Mouse (Mus musculus): ENCODE data around the gene Aven.
A peak's percentile ranks its signal among the peaks of the same experiment; 100 is the strongest.

Gene Aven

DNA sequence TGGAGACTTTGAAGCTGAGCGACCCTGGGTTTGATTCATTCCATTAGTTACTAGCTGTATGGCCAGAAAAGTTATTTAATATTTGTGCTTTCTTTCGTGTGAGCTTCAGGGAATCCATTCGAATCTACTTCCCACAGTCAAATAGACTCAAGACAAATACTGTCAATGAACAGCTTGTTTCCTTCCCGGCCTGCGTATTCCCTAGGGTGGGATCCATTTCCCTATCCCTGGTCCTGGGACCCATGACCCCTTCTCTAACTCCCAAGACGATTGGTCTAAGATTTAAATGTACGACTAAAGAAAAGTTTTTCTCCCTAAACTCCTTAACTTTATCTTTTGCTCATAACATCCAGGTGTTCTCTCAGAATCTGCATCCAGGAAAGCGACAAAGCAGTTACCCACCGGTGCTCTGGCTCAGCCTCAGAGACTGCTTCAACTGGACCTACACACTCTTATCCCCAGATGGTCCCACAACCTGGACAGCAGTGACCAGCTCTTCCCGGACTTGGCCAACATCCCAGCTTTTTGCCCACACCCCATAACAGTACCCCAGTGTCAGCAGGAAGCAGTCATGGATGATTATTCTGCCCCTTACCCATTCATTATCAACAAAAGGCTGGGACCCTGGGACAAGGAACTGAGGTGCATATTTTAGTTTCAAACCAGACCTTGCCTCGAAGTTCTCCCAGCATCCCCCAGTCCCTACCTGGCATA lies 2.1 kb upstream of the Aven start:
- no peak for DNase-seq (ENCODE audit: low spot score)

GRCm38 (mm10) chr2:112491629-112492028 lies 1.1 kb upstream of the Aven start:
- no peak for DNase-seq (ENCODE audit: low spot score)

GRCm38 (mm10) chr2:112492431-112492855 lies 321 bp upstream of the Aven start:
- DNase-seq (ENCODE audit: low spot score) = no peak

DNA sequence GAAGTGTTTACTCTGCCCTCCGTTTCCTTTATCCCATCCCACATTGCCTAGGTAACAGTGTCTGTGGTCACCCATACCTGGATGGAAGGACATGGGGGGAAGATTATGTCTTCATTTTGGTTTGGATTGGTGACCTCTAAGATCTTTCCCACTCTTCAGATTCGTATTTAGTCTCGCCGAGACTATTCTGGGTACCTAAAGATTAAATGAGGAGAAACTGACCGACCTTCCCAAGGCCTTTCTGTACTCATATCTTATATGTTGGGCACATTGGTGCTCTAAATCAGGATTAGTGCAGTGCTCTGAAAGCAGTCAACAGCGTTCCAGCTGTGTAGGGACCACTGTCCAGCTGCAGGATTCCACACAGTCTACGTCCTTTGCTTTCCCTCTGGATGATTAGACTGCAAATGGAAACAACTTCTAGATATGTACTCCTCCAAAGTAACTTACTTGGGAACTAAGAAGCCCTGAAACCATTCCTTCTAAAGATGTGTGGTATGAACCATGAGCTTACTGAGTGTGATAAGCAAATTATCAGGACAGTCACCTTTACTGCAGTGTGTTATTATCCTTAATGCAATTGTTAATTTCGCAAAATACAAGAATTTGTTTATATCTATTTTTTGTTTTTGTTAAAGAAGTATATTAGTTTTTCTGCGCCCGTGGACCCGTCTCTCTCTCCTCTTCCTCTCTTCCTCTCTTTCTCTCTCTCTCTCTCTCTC lies 936 bp downstream of the Aven start:
- DNase-seq (ENCODE audit: low spot score) = no peak

DNA sequence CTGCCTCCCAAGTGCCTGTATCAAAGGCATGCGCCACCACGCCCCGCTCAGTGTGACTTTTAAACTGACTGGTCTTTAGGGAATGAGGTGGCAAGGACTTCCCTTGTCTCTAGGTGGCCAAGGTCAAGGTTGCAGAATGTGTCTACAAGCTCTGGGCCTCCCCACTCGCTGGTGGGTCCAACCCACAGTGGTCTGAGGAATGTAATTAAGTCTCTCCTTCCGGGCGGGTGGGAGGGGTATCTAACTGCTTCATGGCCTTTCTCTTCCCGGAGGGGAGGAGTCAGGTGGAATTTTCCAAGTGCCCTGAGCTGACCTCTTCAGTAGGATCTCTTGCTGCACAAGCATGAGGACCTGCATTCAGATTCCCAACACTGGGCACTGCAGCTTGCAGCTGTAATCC lies 5.1 kb downstream of the Aven start:
- no peak for DNase-seq (ENCODE audit: low spot score)

GRCm38 (mm10) chr2:112501209-112501608 lies 8.4 kb downstream of the Aven start:
- DNase-seq (ENCODE audit: low spot score) = peak; percentile 79

DNA sequence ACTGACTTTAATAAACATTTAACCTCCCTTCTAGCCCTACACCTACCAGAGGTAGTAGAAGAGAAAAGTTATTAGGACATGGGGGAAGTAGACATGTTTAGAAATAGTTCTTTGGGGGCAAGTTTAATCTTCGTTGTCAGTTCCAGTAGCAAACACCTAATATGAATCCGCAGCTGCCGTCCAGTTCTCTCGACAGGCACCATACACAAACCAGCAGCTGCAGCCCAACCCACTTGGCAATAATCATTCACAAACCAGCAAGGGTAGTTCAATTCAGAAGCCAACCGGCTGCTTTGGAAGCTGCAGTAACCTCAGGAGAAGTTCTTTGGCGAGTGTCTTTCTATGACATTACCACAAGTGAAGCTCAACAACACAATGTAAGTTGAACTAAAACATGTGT lies 11.2 kb downstream of the Aven start:
- no peak for DNase-seq (ENCODE audit: low spot score)

- no peak for DNase-seq (ENCODE audit: low spot score)
Measured at GRCm38 (mm10) chr2:112506841-112507435, 14.2 kb downstream of the Aven start.

- no peak for DNase-seq (ENCODE audit: low spot score)
Measured at GRCm38 (mm10) chr2:112507444-112507843, 14.7 kb downstream of the Aven start.

DNA sequence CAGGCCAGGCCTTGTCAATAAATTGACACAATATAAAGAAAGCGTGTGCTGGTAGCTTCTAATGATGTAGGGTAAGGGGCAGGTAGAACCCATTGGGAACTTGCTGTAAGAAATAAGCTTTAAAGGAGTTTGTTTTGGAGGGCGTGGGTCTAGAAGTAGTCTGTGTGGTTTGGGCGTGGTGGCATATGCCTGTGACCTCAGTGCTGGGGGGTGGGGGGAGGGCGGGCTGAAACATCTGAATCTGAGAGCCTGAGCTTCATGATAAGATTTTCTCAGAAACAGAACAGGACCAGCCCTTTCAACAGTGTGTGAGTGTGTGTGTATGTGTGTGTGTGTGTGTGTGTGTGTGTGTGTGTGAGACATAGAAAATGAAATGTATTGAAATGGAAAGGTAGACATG lies 17.4 kb downstream of the Aven start:
- DNase-seq (ENCODE audit: low spot score) = peak; percentile 10

DNA sequence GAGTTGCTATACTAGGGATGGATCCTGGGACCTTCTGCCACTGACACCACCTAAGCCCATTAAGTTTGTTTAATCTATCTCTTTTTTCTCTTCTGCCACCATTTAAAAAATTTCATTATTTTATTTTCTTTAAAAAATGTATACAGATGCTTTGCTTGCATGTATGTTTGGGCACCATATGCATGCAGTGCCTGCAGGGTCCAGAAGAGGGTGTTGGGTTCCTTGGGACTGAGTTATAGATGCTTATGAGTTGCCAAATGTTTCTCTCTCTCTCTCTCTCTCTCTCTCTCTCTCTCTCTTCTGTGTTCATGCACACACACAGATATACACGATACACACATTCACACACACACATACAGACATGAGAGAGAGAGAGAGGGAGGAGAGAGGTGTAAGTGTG lies 20.3 kb downstream of the Aven start:
- DNase-seq (ENCODE audit: low spot score) = no peak

GRCm38 (mm10) chr2:112516728-112517127 lies 24.0 kb downstream of the Aven start:
- DNase-seq (ENCODE audit: low spot score) = no peak

GRCm38 (mm10) chr2:112517218-112517617 lies 24.5 kb downstream of the Aven start:
- no peak for DNase-seq (ENCODE audit: low spot score)

- no peak for DNase-seq (ENCODE audit: low spot score)
Measured at GRCm38 (mm10) chr2:112518541-112518940, 25.8 kb downstream of the Aven start.

DNA sequence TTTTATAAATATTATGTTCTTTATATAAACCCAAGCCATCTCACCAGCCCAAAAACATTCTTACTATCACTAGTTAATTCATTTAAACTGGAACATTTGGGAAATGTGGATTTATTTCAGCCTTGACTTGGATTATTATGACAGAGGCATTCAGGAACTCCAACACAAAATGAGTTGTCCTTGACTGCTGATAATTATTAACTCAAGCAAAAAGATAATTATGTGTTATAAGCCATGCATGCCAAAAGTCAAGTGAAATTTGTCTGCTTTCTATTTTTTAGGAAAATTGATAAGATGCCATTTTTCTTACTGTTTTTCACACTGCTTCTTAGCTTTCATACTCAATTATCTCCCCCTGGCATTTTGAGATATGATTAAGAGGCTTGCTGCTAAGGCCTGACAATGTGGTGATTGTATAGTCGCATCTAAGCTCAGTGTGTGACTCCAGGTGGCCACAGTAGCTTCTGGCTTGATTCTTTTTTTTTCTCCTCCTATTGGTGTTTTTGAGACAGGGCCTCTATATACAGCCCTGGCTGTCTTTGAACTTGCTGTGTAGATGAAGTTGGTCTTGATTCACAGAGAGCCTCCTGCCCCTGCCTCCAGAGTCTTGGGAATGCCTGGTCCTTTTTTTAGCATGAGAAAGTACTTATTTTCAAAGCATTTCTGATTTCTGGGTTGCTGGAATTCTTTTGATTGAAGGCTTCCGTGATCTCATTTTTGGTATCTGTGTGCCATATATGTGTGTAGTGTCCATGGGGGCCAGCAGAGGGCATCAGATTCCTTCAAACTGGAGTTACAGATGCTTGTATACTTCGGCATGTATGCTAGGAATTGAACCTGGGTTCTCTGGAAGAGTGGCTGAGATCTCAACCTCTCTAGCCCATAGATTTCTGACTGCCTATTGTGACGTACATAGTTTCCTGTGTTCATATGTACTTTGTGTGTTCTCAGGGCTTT lies 28.0 kb downstream of the Aven start:
- no peak for DNase-seq (ENCODE audit: low spot score)

- DNase-seq (ENCODE audit: low spot score) = no peak
Measured at GRCm38 (mm10) chr2:112526933-112527332, 34.2 kb downstream of the Aven start.

DNA sequence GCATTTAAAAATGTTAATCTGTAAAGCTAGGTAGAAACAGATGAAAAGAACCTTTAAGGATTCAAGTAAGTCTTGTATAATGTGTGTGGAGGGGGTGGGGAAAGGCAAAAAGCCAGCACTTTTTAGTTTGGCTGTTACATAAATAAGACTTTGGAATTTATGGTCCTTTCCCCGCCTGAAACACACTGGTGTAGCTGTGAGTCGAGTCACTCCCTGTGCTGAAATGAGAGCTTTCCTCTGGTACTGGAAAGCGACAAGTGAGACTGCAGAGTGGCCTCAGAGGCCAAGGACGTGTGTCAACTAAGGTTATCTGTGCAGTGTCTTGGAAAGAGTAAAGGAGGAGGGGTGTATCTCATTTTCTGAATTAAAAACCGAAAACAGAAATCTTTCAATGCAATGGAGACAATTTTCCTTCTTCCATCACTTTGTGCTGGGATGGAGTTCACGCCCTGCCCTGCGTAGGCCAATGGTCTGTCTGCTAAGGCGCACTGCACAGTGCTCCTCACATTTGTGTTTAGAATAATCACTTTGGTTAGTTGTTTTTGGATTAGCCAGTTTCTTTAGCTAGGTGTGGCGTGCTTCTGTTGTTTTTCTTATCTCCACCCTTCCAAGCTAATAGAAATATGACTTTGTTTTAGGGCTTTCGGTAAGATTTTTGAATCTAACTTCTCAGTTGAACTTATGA lies 40.2 kb downstream of the Aven start:
- no peak for DNase-seq (ENCODE audit: low spot score)

- no peak for DNase-seq (ENCODE audit: low spot score)
Measured at GRCm38 (mm10) chr2:112534677-112535222, 42.0 kb downstream of the Aven start.

- DNase-seq (ENCODE audit: low spot score) = peak; percentile 7
Measured at GRCm38 (mm10) chr2:112538783-112539182, 46.0 kb downstream of the Aven start.

GRCm38 (mm10) chr2:112541695-112542285 lies 49.0 kb downstream of the Aven start:
- no peak for DNase-seq (ENCODE audit: low spot score)

DNA sequence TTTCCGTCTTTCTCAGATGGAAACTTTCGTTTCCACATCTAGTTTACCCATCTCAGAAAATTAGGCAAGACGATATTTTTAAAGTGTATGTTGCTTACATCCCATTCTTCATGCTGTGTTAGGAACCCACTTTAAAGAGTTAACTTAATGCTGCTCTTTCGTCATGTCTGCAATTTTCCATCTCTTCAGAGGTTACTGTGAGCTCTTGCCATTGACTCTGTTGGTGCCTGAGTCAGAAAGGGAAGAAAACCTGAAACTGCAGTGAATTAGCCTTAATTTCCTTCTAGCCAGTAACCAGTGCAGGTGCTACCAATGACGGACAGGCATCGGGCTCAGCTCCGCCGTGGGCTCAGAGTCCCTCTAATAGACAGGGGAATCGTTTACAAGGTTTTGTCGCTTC lies 63.8 kb downstream of the Aven start:
- no peak for DNase-seq (ENCODE audit: low spot score)
